Mouse (Mus musculus) liver, embryonic 14.5 days (tissue): ENCODE data around the gene Wnt7a.

Experiments used
- CTCF ChIP-seq: IDR thresholded peaks from 2 replicates; pipeline ENCODE4 v1.5.1; 2016; ENCODE audit warnings: antibody characterized with exemption, low read depth, control low read depth
- EP300 ChIP-seq: IDR thresholded peaks from 2 replicates; pipeline ENCODE4 v1.6.1; 2016; ENCODE audit warnings: antibody characterized with exemption, low read depth

- no peak for TF ChIP-seq EP300
- TF ChIP-seq CTCF = no peak
These were observed 27.3 kb downstream of the Wnt7a start for GRCm38 (mm10) chr6:91383871-91384270.
